Mouse (Mus musculus): Measurements from ENCODE around the gene H2afx. TPM values are rescaled to one million over a fixed set of nuclear protein-coding genes. Genes with fewer than 3 reads are reported as not detected.
A peak's percentile ranks its signal among the peaks of the same experiment; 100 is the strongest.

H2afx gene
- total and polyA plus RNA-seq, 2 experiments, result 5.6 to 23.6 TPM

- peak within 1 kb of the TSS; percentile 82 for H3K9ac ChIP-seq (ENCODE audit: low read depth, low read length)
Measured at GRCm38 (mm10) chr9:44379054-44379834, 44.8 kb downstream of the H2afx start, which contains the start of gene Hyou1. TSS of gene Hyou1 (plus strand) at chr9:44379490.

GRCm38 (mm10) chr9:44379862-44380261 is 45.4 kb downstream of the H2afx start:
- no peaks in the 10 kb centered on the region for H3K27me3 ChIP-seq (ENCODE audit: control insufficient read depth, insufficient read depth, low read length)
- peaks cover 36% of the 10 kb centered on the region; the same call in 1 of the 2 replicates for H3K36me3 ChIP-seq (ENCODE audit: control insufficient read depth, insufficient read depth, low read length)
- TF ChIP-seq CTCF (IDR thresholded peaks at IDR 0.05; ENCODE audit: low read depth, low read length) (no peak), POLR2A (IDR thresholded peaks at IDR 0.05; ENCODE audit: extremely low read depth, insufficient read depth, low read length) (no peak)
- peaks cover 17% of the 10 kb centered on the region; the same call in 1 of the 2 replicates for H3K79me2 ChIP-seq (ENCODE audit: control insufficient read depth, insufficient read depth, low read length)
- DNase-seq (ENCODE audit: extremely low read depth, low read depth, low spot score), result no peak
- WGBS, result 1% methylated on average over 15 of the region's 15 CpGs
- peak overlapping the region; percentile 60 for H3K27ac ChIP-seq (replicated peaks; ENCODE audit: insufficient read depth, low read depth, low read length)
- H3K9ac ChIP-seq (ENCODE audit: low read depth, low read length), result peak overlapping the region; percentile 82
- H3K4me3 ChIP-seq (ENCODE audit: insufficient read depth, low read depth, low read length), result peak overlapping the region; percentile 75
- peaks cover 20% of the 10 kb centered on the region for H3K4me1 ChIP-seq (ENCODE audit: control insufficient read depth, insufficient read depth, low read length)

More at GRCm38 (mm10) chr9:44379054-44379834, 44.8 kb downstream of the H2afx start, which contains the start of gene Hyou1:
- H3K27me3 ChIP-seq (ENCODE audit: control insufficient read depth, insufficient read depth, low read length), result no peaks in the 10 kb centered on the region
- peak; percentile 91 for DNase-seq (ENCODE audit: extremely low read depth, low read depth, low spot score)
- H3K79me2 ChIP-seq (ENCODE audit: control insufficient read depth, insufficient read depth, low read length), result peaks cover 17% of the 10 kb centered on the region; the same call in 1 of the 2 replicates
- under 1% methylated on average over 83 of the region's 83 CpGs for WGBS
- peak within 1 kb of the TSS; percentile 72 for H3K27ac ChIP-seq (replicated peaks; ENCODE audit: insufficient read depth, low read depth, low read length)
- peak within 1 kb of the TSS; percentile 76 for H3K4me3 ChIP-seq (ENCODE audit: insufficient read depth, low read depth, low read length)
- peaks cover 21% of the 10 kb centered on the region for H3K4me1 ChIP-seq (ENCODE audit: control insufficient read depth, insufficient read depth, low read length)
- peaks cover 30% of the 10 kb centered on the region; the same call in 1 of the 2 replicates for H3K36me3 ChIP-seq (ENCODE audit: control insufficient read depth, insufficient read depth, low read length)
- TF ChIP-seq CTCF (IDR thresholded peaks at IDR 0.05; ENCODE audit: low read depth, low read length) (peak; percentile 12; the same call in 1 of the 2 replicates), POLR2A (IDR thresholded peaks at IDR 0.05; ENCODE audit: extremely low read depth, insufficient read depth, low read length) (peak; percentile 77)

- TF ChIP-seq POLR2A (IDR thresholded peaks at IDR 0.05; ENCODE audit: extremely low read depth, insufficient read depth, low read length), result no peak
- TF ChIP-seq CTCF (IDR thresholded peaks at IDR 0.05; ENCODE audit: low read depth, low read length), result no peak
- WGBS, result 84% methylated on average over 13 of the region's 13 CpGs
- no peak for DNase-seq (ENCODE audit: extremely low read depth, low read depth, low spot score)
- Histone ChIP-seq H3K4me1 (ENCODE audit: control insufficient read depth, insufficient read depth, low read length) (peaks cover 20% of the 10 kb centered on the region), H3K36me3 (ENCODE audit: control insufficient read depth, insufficient read depth, low read length) (peaks cover 79% of the 10 kb centered on the region), H3K27me3 (ENCODE audit: control insufficient read depth, insufficient read depth, low read length) (no peaks in the 10 kb centered on the region), H3K9ac (ENCODE audit: low read depth, low read length) (no peak overlapping the region), H3K4me3 (ENCODE audit: insufficient read depth, low read depth, low read length) (no peak overlapping the region), H3K27ac (replicated peaks; ENCODE audit: insufficient read depth, low read depth, low read length) (no peak overlapping the region), H3K79me2 (ENCODE audit: control insufficient read depth, insufficient read depth, low read length) (peaks cover 16% of the 10 kb centered on the region; the same call in 1 of the 2 replicates)
Measured at GRCm38 (mm10) chr9:44384596-44384995, 50.1 kb downstream of the H2afx start.

Other genes with a start within 250 kb of the H2afx start
- under 0.01 TPM in 1 of 2 replicates, not detected in the other for gene Mfrp, start 233.0 kb upstream of the H2afx start, total RNA-seq (2014; rRNA removed)
- gene Mfrp, start 233.0 kb upstream of the H2afx start, polyA plus RNA-seq (2012; rRNA removed), result not detected in 2 replicates
- gene C1qtnf5, start 227.4 kb upstream of the H2afx start, total RNA-seq (2014; rRNA removed), result 2.7 and 3.0 TPM in 2 replicates
- gene C1qtnf5, start 227.4 kb upstream of the H2afx start, polyA plus RNA-seq (2012; rRNA removed), result 5.6 and 5.7 TPM in 2 replicates
- gene Gm49380, start 221.2 kb upstream of the H2afx start, total RNA-seq (2014; rRNA removed), result 0.09 TPM in 1 of 2 replicates, not detected in the other
- not detected in 2 replicates for gene Gm49380, start 221.2 kb upstream of the H2afx start, polyA plus RNA-seq (2012; rRNA removed)
- 3.1 and 5.0 TPM in 2 replicates for gene Rnf26, start 221.2 kb upstream of the H2afx start, total RNA-seq (2014; rRNA removed)
- 16.7 and 19.0 TPM in 2 replicates for gene Rnf26, start 221.2 kb upstream of the H2afx start, polyA plus RNA-seq (2012; rRNA removed)
- gene Mcam, start 200.2 kb upstream of the H2afx start, total RNA-seq (2014; rRNA removed), result 3.6 and 6.7 TPM in 2 replicates
- gene Mcam, start 200.2 kb upstream of the H2afx start, polyA plus RNA-seq (2012; rRNA removed), result 4.2 and 4.5 TPM in 2 replicates
- 2.8 and 4.3 TPM in 2 replicates for gene Cbl, start 100.6 kb upstream of the H2afx start, total RNA-seq (2014; rRNA removed)
- 1.8 and 2.4 TPM in 2 replicates for gene Cbl, start 100.6 kb upstream of the H2afx start, polyA plus RNA-seq (2012; rRNA removed)
- not detected in 2 replicates for gene Ccdc153, start 94.0 kb upstream of the H2afx start, total RNA-seq (2014; rRNA removed)
- gene Ccdc153, start 94.0 kb upstream of the H2afx start, polyA plus RNA-seq (2012; rRNA removed), result not detected in 2 replicates
- not detected in 2 replicates for gene Pdzd3, start 83.2 kb upstream of the H2afx start, total RNA-seq (2014; rRNA removed)
- not detected in 2 replicates for gene Pdzd3, start 83.2 kb upstream of the H2afx start, polyA plus RNA-seq (2012; rRNA removed)
- gene Nlrx1, start 66.1 kb upstream of the H2afx start, total RNA-seq (2014; rRNA removed), result 3.5 and 5.6 TPM in 2 replicates
- 8.6 and 10.0 TPM in 2 replicates for gene Nlrx1, start 66.1 kb upstream of the H2afx start, polyA plus RNA-seq (2012; rRNA removed)
- not detected in 2 replicates for gene Abcg4, start 46.1 kb upstream of the H2afx start, total RNA-seq (2014; rRNA removed)
- 0.11 TPM in 1 of 2 replicates, not detected in the other for gene Abcg4, start 46.1 kb upstream of the H2afx start, polyA plus RNA-seq (2012; rRNA removed)
- gene Hinfp, start 29.0 kb upstream of the H2afx start, total RNA-seq (2014; rRNA removed), result 7.4 and 7.6 TPM in 2 replicates
- 10.6 and 16.9 TPM in 2 replicates for gene Hinfp, start 29.0 kb upstream of the H2afx start, polyA plus RNA-seq (2012; rRNA removed)
- 5.2 and 7.9 TPM in 2 replicates for gene C2cd2l, start 14.4 kb upstream of the H2afx start, total RNA-seq (2014; rRNA removed)
- gene C2cd2l, start 14.4 kb upstream of the H2afx start, polyA plus RNA-seq (2012; rRNA removed), result 60.1 and 60.9 TPM in 2 replicates
- gene Dpagt1, start 8.7 kb upstream of the H2afx start, total RNA-seq (2014; rRNA removed), result 8.7 and 13.1 TPM in 2 replicates
- gene Dpagt1, start 8.7 kb upstream of the H2afx start, polyA plus RNA-seq (2012; rRNA removed), result 57.4 and 71.7 TPM in 2 replicates
- 61.3 and 67.7 TPM in 2 replicates for gene Hmbs, start 9.5 kb downstream of the H2afx start, total RNA-seq (2014; rRNA removed)
- gene Hmbs, start 9.5 kb downstream of the H2afx start, polyA plus RNA-seq (2012; rRNA removed), result 58.8 and 61.4 TPM in 2 replicates
- gene Vps11, start 27.0 kb downstream of the H2afx start, total RNA-seq (2014; rRNA removed), result 14.5 and 22.0 TPM in 2 replicates
- 15.9 and 17.0 TPM in 2 replicates for gene Vps11, start 27.0 kb downstream of the H2afx start, polyA plus RNA-seq (2012; rRNA removed)
- gene Hyou1, start 44.8 kb downstream of the H2afx start, total RNA-seq (2014; rRNA removed), result 87.8 and 131 TPM in 2 replicates
- 75.0 and 111 TPM in 2 replicates for gene Hyou1, start 44.8 kb downstream of the H2afx start, polyA plus RNA-seq (2012; rRNA removed)
- gene Slc37a4, start 62.2 kb downstream of the H2afx start, total RNA-seq (2014; rRNA removed), result 250 and 307 TPM in 2 replicates
- 153 and 185 TPM in 2 replicates for gene Slc37a4, start 62.2 kb downstream of the H2afx start, polyA plus RNA-seq (2012; rRNA removed)
- gene Rps25, start 72.4 kb downstream of the H2afx start, total RNA-seq (2014; rRNA removed), result 455 and 516 TPM in 2 replicates
- 82.7 and 98.8 TPM in 2 replicates for gene Rps25, start 72.4 kb downstream of the H2afx start, polyA plus RNA-seq (2012; rRNA removed)
- gene Trappc4, start 72.9 kb downstream of the H2afx start, total RNA-seq (2014; rRNA removed), result 31.0 and 35.0 TPM in 2 replicates
- gene Trappc4, start 72.9 kb downstream of the H2afx start, polyA plus RNA-seq (2012; rRNA removed), result 28.0 and 30.7 TPM in 2 replicates
- gene Ccdc84, start 83.9 kb downstream of the H2afx start, total RNA-seq (2014; rRNA removed), result 8.8 and 10.2 TPM in 2 replicates
- gene Ccdc84, start 83.9 kb downstream of the H2afx start, polyA plus RNA-seq (2012; rRNA removed), result 14.7 and 22.0 TPM in 2 replicates
- not detected in 2 replicates for gene Foxr1, start 106.4 kb downstream of the H2afx start, total RNA-seq (2014; rRNA removed)
- gene Foxr1, start 106.4 kb downstream of the H2afx start, polyA plus RNA-seq (2012; rRNA removed), result not detected in 2 replicates
- not detected in 2 replicates for gene Upk2, start 120.3 kb downstream of the H2afx start, total RNA-seq (2014; rRNA removed)
- gene Upk2, start 120.3 kb downstream of the H2afx start, polyA plus RNA-seq (2012; rRNA removed), result not detected in 2 replicates
- gene Bcl9l, start 148.1 kb downstream of the H2afx start, total RNA-seq (2014; rRNA removed), result 5.4 and 5.9 TPM in 2 replicates
- gene Bcl9l, start 148.1 kb downstream of the H2afx start, polyA plus RNA-seq (2012; rRNA removed), result 26.0 and 27.9 TPM in 2 replicates
- 0.18 and 0.20 TPM in 2 replicates for gene Cxcr5, start 227.2 kb downstream of the H2afx start, total RNA-seq (2014; rRNA removed)
- gene Cxcr5, start 227.2 kb downstream of the H2afx start, polyA plus RNA-seq (2012; rRNA removed), result 0.24 and 1.4 TPM in 2 replicates